12 mouse cellular contexts compared by ENCODE assay signal in genomic region chr9:60063191-60063720, GRCm38 (mm10).
"Had no signal": no experiment of that assay in that cellular context is flagged by ENCODE, and none has a peak within 500 bp of the region (broad histone marks: within the 10 kb centered on the region; RNA-seq: fewer than 3 reads in every experiment).

No protein-coding gene starts in this region.

- ATAC-seq: midbrain, embryonic 13.5 days had no signal

- H3K4me2 ChIP-seq: limb, embryonic 13.5 days; liver, embryonic 11.5 days; liver, embryonic 15.5 days; midbrain, embryonic 13.5 days; neural tube, embryonic 15.5 days had no signal

- H3K9ac ChIP-seq: limb, embryonic 13.5 days; liver, embryonic 15.5 days; midbrain, embryonic 13.5 days; neural tube, embryonic 15.5 days had no signal

- H3K9me3 ChIP-seq: limb, embryonic 13.5 days; liver, embryonic 15.5 days; midbrain, embryonic 13.5 days; neural tube, embryonic 15.5 days had no signal

- H3K4me1 ChIP-seq: liver, embryonic 15.5 days; midbrain, embryonic 13.5 days; neural tube, embryonic 15.5 days had no signal

- H3K27ac ChIP-seq: limb, embryonic 13.5 days; liver, embryonic 15.5 days; midbrain, embryonic 13.5 days; neural tube, embryonic 15.5 days had no signal

- H3K4me3 ChIP-seq: limb, embryonic 13.5 days; liver, embryonic 15.5 days; midbrain, embryonic 13.5 days; neural tube, embryonic 15.5 days had no signal

- H3K27me3 ChIP-seq: limb, embryonic 13.5 days; liver, embryonic 15.5 days; midbrain, embryonic 13.5 days; neural tube, embryonic 15.5 days had no signal

- DNase-seq: kidney, adult 18-20 months; kidney, postnatal 14 days; lung, adult 2 months; lung, postnatal 10 days; right cerebral cortex, adult 18-20 months; thymus, adult 18-20 months; thymus, postnatal 14 days had no signal

- H3K36me3 ChIP-seq: limb, embryonic 13.5 days; liver, embryonic 15.5 days; midbrain, embryonic 13.5 days; neural tube, embryonic 15.5 days had no signal
